Mouse (Mus musculus): ENCODE measurements around the gene B9d2. TPM values are rescaled to one million over a fixed set of nuclear protein-coding genes. Genes with fewer than 3 reads are reported as not detected.

B9d2 gene
- total RNA-seq, 2 experiments from 2014 or later: 15.0 to 16.2 TPM

DNA sequence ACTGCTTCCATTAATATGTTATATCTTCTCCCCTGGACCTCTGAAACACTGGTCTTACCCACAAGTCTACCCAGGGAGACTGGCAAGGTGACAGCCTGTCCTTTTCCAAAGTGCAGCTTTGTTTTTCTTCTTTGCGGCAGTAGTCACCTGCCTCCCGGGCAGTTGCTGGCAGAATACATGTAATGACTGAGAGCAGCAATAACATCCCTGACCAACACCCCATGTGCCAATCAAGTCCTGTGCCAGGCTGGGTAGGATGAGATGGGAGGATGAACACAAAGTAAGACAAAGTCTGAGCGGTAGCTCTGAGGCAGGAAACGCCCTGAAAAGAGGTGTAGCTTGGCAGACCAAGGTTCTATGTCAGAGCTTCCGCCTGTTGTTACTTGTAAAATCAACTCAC, 47.2 kb downstream of the B9d2 start:
- DNase-seq (ENCODE audit: low spot score in 2 of 2): no peak

DNA sequence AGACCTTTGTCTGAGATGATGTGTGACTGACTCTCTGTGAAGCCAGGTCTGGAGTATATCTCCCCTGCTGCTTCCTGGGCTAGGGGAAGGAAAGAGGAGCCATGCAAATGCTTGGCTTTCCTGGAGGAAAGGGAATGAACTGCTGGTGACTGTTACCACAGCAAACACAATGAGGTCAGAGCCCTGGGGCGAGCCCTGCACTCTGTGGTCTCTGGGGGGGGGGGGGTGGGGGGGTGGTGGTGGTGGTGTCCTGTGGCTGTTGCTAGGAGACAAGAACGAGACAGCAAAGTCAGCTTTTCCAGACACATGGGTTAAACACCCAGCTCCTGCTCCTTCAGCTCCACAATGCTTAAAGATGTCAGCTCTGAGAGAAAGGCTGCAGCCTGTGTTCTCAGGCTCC, 48.8 kb downstream of the B9d2 start:
- DNase-seq (ENCODE audit: low spot score in 2 of 2): no peak

DNA sequence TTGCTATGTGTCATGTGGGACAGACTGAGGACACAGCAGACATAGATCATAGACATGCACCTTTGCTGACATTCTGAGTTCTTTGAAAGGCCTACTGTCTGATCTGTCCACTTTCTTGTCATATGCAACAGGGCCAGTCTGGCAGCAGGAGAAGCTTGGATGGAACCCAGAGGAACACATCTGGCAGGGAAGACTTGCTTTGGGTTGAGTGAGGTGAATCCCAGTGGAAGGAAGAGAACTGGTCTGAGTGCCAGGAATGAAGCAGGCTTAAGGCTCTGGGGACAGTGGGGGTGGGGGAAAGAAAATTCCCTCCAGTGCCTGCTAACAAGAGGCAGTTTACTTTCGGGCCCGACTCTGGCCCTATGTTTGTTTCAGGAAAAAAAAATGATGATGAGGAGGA, 49.3 kb downstream of the B9d2 start:
- no peak for DNase-seq (ENCODE audit: low spot score in 2 of 2)

DNA sequence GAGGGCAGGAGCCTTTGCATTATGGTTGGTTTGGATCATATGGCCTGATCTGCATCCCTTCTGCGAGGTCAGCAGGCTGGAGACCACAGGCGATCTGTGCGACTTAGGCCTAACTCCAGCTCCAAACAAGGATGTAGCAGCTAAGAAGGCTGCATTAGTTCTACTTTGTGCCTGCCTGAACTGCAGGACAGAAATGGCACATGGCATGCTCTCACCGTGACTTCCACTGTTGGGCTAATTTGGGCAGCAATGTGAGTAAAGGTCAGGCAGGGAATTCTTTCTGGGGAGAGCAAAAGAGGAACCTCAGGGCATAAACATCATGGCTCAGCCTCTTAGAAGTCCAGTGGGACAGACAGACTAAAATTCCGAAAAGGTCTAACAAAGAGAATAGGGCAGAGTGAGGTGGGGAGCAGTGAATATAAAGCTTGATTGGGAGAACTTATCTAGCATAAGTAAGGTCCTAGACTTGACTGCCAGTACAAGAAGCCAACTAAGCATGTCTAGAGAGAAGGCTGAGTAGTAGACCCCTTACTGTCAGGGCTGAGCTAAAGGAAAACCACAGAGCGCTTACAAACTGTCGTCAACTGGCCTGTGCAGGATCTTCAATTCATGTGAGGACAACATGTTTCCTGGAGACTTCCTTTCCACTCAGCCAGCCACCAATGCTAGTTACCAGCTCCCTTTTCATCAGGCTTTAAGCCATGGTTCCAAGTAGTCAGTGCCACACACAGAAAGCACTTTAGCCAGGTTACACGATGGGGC, 50.9 kb downstream of the B9d2 start:
- DNase-seq (ENCODE audit: low spot score in 2 of 2): no peak

DNA sequence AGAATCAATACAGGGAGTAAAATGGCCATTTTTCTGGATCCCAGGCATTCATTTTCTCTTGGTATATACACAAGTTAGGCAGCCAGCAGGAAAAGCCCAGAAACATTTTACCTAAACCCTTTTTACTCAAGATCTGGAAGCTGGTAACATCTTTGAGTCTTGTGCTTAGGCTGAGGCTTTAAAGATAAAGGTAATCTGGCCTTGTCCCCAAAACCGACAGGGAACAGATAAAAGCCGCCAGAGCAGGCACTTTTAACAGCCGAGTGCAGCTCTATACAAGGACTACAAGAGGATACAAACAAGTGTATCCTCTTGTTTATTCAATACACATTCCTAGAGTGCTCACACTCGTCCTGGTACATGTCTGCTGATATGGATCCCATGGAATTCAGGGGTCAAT, 54.4 kb downstream of the B9d2 start:
- no peak for DNase-seq (ENCODE audit: low spot score in 2 of 2)

Other genes starting within 250 kb of the B9d2 start
- gene Ceacam1, start 203.2 kb upstream of the B9d2 start, total RNA-seq (2021): 10 to 100 TPM in 1 of 2 experiments, 1 to 10 TPM in 1; 9.3 to 34.6 TPM
- gene Ceacam2, start 140.9 kb upstream of the B9d2 start, total RNA-seq (2021): 1 to 10 TPM; 1.0 to 3.7 TPM
- gene Erich4, start 64.9 kb upstream of the B9d2 start, total RNA-seq (2021): not detected
- 10 to 100 TPM; 24.2 to 30.5 TPM for gene Dmac2, start 61.4 kb upstream of the B9d2 start, total RNA-seq (2021)
- 1 to 10 TPM; 2.7 to 2.8 TPM for gene B3gnt8, start 54.1 kb upstream of the B9d2 start, total RNA-seq (2021)
- 100 to 1,000 TPM; 232 to 288 TPM for gene Bckdha, start 21.8 kb upstream of the B9d2 start, total RNA-seq (2021)
- gene Exosc5, start 21.6 kb upstream of the B9d2 start, total RNA-seq (2021): 10 to 100 TPM; 38.0 to 49.3 TPM
- not detected for gene Tmem91, start 5.6 kb upstream of the B9d2 start, total RNA-seq (2021)
- 10 to 100 TPM; 26.2 to 36.0 TPM for gene Tgfb1, start 6.2 kb downstream of the B9d2 start, total RNA-seq (2021)
- gene Ccdc97, start 38.3 kb downstream of the B9d2 start, total RNA-seq (2021): 10 to 100 TPM; 52.1 to 53.0 TPM
- gene Hnrnpul1, start 74.0 kb downstream of the B9d2 start, total RNA-seq (2021): 10 to 100 TPM; 83.8 to 94.4 TPM
- gene Axl, start 107.9 kb downstream of the B9d2 start, total RNA-seq (2021): 10 to 100 TPM; 41.9 to 66.9 TPM
- gene Cyp2s1, start 136.1 kb downstream of the B9d2 start, total RNA-seq (2021): 1 to 10 TPM; 3.4 to 4.3 TPM
- 10 to 100 TPM in 1 of 2 experiments, 1 to 10 TPM in 1; 8.3 to 26.8 TPM for gene Cyp2b10, start 216.8 kb downstream of the B9d2 start, total RNA-seq (2021)